Mouse (Mus musculus): ENCODE measurements around the gene Serpina12.

Gene Serpina12

GRCm38 (mm10) chr12:104002569-104003237 lies 41.5 kb downstream of the Serpina12 start:
- no peak for DNase-seq

- DNase-seq = no peak
These were observed 43.6 kb downstream of the Serpina12 start for GRCm38 (mm10) chr12:104000594-104000993.

GRCm38 (mm10) chr12:103999611-104000010 lies 44.6 kb downstream of the Serpina12 start:
- DNase-seq = no peak

GRCm38 (mm10) chr12:103996513-103996912 lies 47.7 kb downstream of the Serpina12 start:
- DNase-seq = no peak

GRCm38 (mm10) chr12:103995292-103996072 lies 48.8 kb downstream of the Serpina12 start:
- peak; percentile 22 to 61 for DNase-seq

- DNase-seq = no peak
These were observed 51.3 kb downstream of the Serpina12 start for GRCm38 (mm10) chr12:103992945-103993344.

- no peak for DNase-seq
These were observed 54.4 kb downstream of the Serpina12 start, which contains the start of gene Serpina11 for GRCm38 (mm10) chr12:103989857-103990256. Gene Serpina11 (minus strand): TSS chr12:103989957.

GRCm38 (mm10) chr12:103989514-103989767 lies 54.8 kb downstream of the Serpina12 start:
- no peak for DNase-seq

GRCm38 (mm10) chr12:103988754-103989513 lies 55.3 kb downstream of the Serpina12 start:
- no peak for DNase-seq

- no peak for DNase-seq
These were observed 58.4 kb downstream of the Serpina12 start for GRCm38 (mm10) chr12:103985868-103986267.

GRCm38 (mm10) chr12:103984935-103985334 lies 59.3 kb downstream of the Serpina12 start:
- peak in 1 of 2 experiments; percentile 36 for DNase-seq

GRCm38 (mm10) chr12:103981646-103982360 lies 62.4 kb downstream of the Serpina12 start:
- DNase-seq = no peak

Data from spleen, adult 18-20 months (tissue).